Mouse (Mus musculus) liver, adult (tissue): ENCODE measurements around the gene Spag9.

Source experiments
- GATA4 ChIP-seq: IDR thresholded peaks from 2 replicates; pipeline ENCODE4 v1.6.1; 2014; ENCODE audit warnings: mild to moderate bottlenecking, low read length; ENCODE audit not compliant: insufficient replicate concordance

Gene Spag9

GRCm38 (mm10) chr11:94148105-94148696, 152.3 kb downstream of the Spag9 start:
- TF ChIP-seq GATA4, result no peak

- TF ChIP-seq GATA4, result no peak
These were observed 153.1 kb downstream of the Spag9 start for GRCm38 (mm10) chr11:94148931-94149491.

- TF ChIP-seq GATA4, result no peak
These were observed 153.8 kb downstream of the Spag9 start for GRCm38 (mm10) chr11:94149509-94150259.

- no peak for TF ChIP-seq GATA4
These were observed 154.9 kb downstream of the Spag9 start for GRCm38 (mm10) chr11:94150519-94151470.

- no peak for TF ChIP-seq GATA4
These were observed 158.3 kb downstream of the Spag9 start for GRCm38 (mm10) chr11:94154201-94154600.

GRCm38 (mm10) chr11:94158521-94158920, 162.6 kb downstream of the Spag9 start:
- TF ChIP-seq GATA4, result no peak

- TF ChIP-seq GATA4, result no peak
These were observed 163.4 kb downstream of the Spag9 start for GRCm38 (mm10) chr11:94159066-94159880.

- no peak for TF ChIP-seq GATA4
These were observed 164.1 kb downstream of the Spag9 start for GRCm38 (mm10) chr11:94159911-94160415.

- TF ChIP-seq GATA4, result no peak
These were observed 164.8 kb downstream of the Spag9 start for GRCm38 (mm10) chr11:94160443-94161266.

- no peak for TF ChIP-seq GATA4
These were observed 165.4 kb downstream of the Spag9 start for GRCm38 (mm10) chr11:94161267-94161646.

- TF ChIP-seq GATA4, result no peak
These were observed 166.1 kb downstream of the Spag9 start for GRCm38 (mm10) chr11:94161867-94162581.

- no peak for TF ChIP-seq GATA4
These were observed 167.3 kb downstream of the Spag9 start for GRCm38 (mm10) chr11:94163005-94163767.

- no peak for TF ChIP-seq GATA4
These were observed 169.9 kb downstream of the Spag9 start for GRCm38 (mm10) chr11:94165745-94166144.
